Mouse (Mus musculus) liver, embryonic 14.5 days (tissue): ENCODE results near the gene Hist3h2ba. TPM values are rescaled to one million over a fixed set of nuclear protein-coding genes. Genes with fewer than 3 reads are reported as not detected.
A peak's percentile ranks its signal among the peaks of the same experiment; 100 is the strongest.

Source experiments
- ATAC-seq: fragments of 200-750 bp; cut with Nextera tagmentation; 2 replicates; pipeline ENCODE4 v1.8.0; 2017; ENCODE audit warnings: moderate number of reproducible peaks, mild to moderate bottlenecking, moderate library complexity; ENCODE audit not compliant: insufficient read depth
- DNase-seq, 3 experiments: peaks; one replicate each; pipeline ENCODE4 v3.0.0-alpha.2; 2012 to 2013; ENCODE audit warnings: low read depth in 3 of 3, low spot score in 3 of 3
- H3K27ac ChIP-seq: fragments of 300-500 bp; sonication (generic); 2 replicates; pipeline ENCODE4 v1.5.1; 2014; ENCODE audit warnings: moderate library complexity, mild to moderate bottlenecking, control low read depth, inconsistent platforms
- H3K27me3 ChIP-seq: fragments of 300-500 bp; sonication (generic); 2 replicates; pipeline ENCODE4 v1.6.1; 2014; ENCODE audit warnings: mild to moderate bottlenecking, low read length, moderate library complexity; ENCODE audit not compliant: control insufficient read depth, insufficient read depth
- H3K36me3 ChIP-seq: fragments of 300-500 bp; sonication (generic); replicated peaks from 2 replicates; pipeline ENCODE4 v1.6.1; 2014; ENCODE audit warnings: low read depth; ENCODE audit not compliant: control insufficient read depth, insufficient read depth
- H3K4me1 ChIP-seq, 2 experiments: fragments of 200-500 bp in 1 of 2; fragments of 300-500 bp in 1 of 2; sonication (generic) in 1 of 2; replicated peaks; 2 replicates each; pipeline ENCODE4 v1.6.1; 2012 to 2014; ENCODE audit warnings: antibody characterized with exemption in 1 of 2, inconsistent platforms in 1 of 2, low read length in 1 of 2; ENCODE audit not compliant: control insufficient read depth in 2 of 2, insufficient read depth in 2 of 2
- H3K4me2 ChIP-seq: fragments of 300-500 bp; sonication (generic); 2 replicates; pipeline ENCODE4 v1.6.1; 2014; ENCODE audit warnings: low read depth, mild to moderate bottlenecking, control low read depth, moderate library complexity
- H3K4me3 ChIP-seq, 2 experiments: fragments of 200-500 bp in 1 of 2; fragments of 300-500 bp in 1 of 2; sonication (generic) in 1 of 2; 2 replicates each; pipeline ENCODE4 v1.5.1; 2012 to 2014; ENCODE audit warnings: low read depth in 2 of 2, low read length in 2 of 2, mild to moderate bottlenecking in 2 of 2, control low read depth in 1 of 2, inconsistent platforms in 1 of 2, moderate library complexity in 1 of 2; ENCODE audit not compliant: insufficient read depth in 1 of 2
- H3K9ac ChIP-seq: fragments of 300-500 bp; sonication (generic); replicated peaks from 2 replicates; pipeline ENCODE4 v1.6.1; 2014; ENCODE audit warnings: mild to moderate bottlenecking, control low read depth, moderate library complexity
- H3K9me3 ChIP-seq: fragments of 300-500 bp; sonication (generic); 2 replicates; pipeline ENCODE4 v1.6.1; 2016; ENCODE audit warnings: low read length, mixed read lengths; ENCODE audit not compliant: control insufficient read depth
- CTCF ChIP-seq: IDR thresholded peaks from 2 replicates; pipeline ENCODE4 v1.5.1; 2016; ENCODE audit warnings: antibody characterized with exemption, low read depth, control low read depth
- EP300 ChIP-seq: IDR thresholded peaks from 2 replicates; pipeline ENCODE4 v1.6.1; 2016; ENCODE audit warnings: antibody characterized with exemption, low read depth
- WGBS: fragments of 180-500 bp; shearing (Covaris S2); extraction: QIAGEN DNeasy Blood & Tissue Kit; methylation state at CpG from one replicate; pipeline ENCODE4 v1.1.7; 2014; ENCODE audit not compliant: insufficient replicate concordance; 5-methylcytosine and 5-hydroxymethylcytosine counted together
- polyA plus RNA-seq, 2 experiments: library from polyadenylated mRNA; depleted of rRNA in 1 of 2; stranded (reverse) in 1 of 2; unstranded in 1 of 2; fragments of >200 nt; fragmentation: Nextera tagmentation in 1 of 2; extraction: Ambion mirVana in 1 of 2; gene quantifications; 2 replicates each; pipeline versions ENCODE4 v1.2.1 to v1.2.3; 2012 to 2014

Gene Hist3h2ba
- polyA plus RNA-seq, 2 experiments, result 6.0 to 15.7 TPM

- Histone ChIP-seq H3K4me2 (peak overlapping the region; percentile 78), H3K9me3 (no peaks in the 10 kb centered on the region), H3K9ac (peak overlapping the region; percentile 93), H3K27ac (peak overlapping the region; percentile 77), H3K36me3 (peaks cover 2% of the 10 kb centered on the region; the same call in 1 of the 2 replicates), H3K4me1 (peaks cover 7 to 17% of the 10 kb centered on the region in 2 experiments), H3K4me3 (peak overlapping the region; percentile 65 to 96), H3K27me3 (no peaks in the 10 kb centered on the region)
- TF ChIP-seq CTCF (no peak), EP300 (no peak)
- DNase-seq (no peak), ATAC-seq (peak; percentile 55)
- WGBS, result under 1% methylated on average over 29 of the region's 29 CpGs
These were observed 28.4 kb downstream of the Hist3h2ba start for GRCm38 (mm10) chr11:58977150-58977549.

- Histone ChIP-seq H3K9ac (peak overlapping the region; percentile 93), H3K4me3 (peak overlapping the region; percentile 65 to 96), H3K27me3 (no peaks in the 10 kb centered on the region), H3K4me2 (peak overlapping the region; percentile 78), H3K27ac (peak overlapping the region; percentile 77), H3K36me3 (peaks cover 7% of the 10 kb centered on the region), H3K9me3 (no peaks in the 10 kb centered on the region), H3K4me1 (peaks cover 7 to 17% of the 10 kb centered on the region in 2 experiments)
- no peak for TF ChIP-seq EP300
- TF ChIP-seq CTCF, result no peak
- under 1% methylated on average over 21 of the region's 21 CpGs for WGBS
- ATAC-seq (peak; percentile 36; the same call in 1 of the 2 replicates), DNase-seq (no peak)
These were observed 28.9 kb downstream of the Hist3h2ba start for GRCm38 (mm10) chr11:58977607-58978026.

DNA sequence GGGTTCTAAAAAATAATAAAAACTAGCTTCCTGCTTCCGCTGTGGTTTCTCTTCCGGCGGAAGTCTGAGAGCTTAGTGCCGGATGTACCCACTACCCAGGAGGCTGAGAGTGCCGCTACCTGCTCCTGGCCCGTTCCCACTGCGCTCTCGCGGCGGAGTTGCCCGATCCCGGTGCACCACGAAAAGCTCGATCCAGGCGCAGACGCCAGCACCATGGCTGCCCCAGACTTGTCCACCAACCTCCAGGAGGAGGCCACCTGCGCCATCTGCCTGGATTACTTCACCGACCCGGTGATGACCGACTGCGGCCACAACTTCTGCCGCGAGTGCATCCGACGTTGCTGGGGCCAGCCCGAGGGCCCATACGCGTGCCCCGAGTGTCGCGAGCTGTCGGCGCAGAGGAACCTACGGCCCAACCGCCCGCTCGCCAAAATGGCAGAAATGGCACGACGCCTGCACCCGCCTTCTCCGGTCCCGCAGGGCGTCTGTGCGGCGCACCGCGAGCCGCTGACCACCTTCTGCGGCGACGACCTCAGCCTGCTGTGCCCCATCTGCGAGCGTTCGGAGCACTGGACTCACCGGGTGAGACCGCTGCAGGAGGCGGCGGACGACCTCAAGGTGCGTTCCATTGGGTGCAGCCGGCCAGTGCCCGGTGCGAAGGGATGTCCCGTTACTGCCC is 29.4 kb downstream of the Hist3h2ba start, which contains the start of gene Trim11:
Trim11 (plus strand) TSS at position 67 of the 679 bp plus-strand sequence.
- ATAC-seq (peak; percentile 67), DNase-seq (peak in 1 of 3 experiments; percentile 42)
- peaks cover 7 to 17% of the 10 kb centered on the region in 2 experiments for H3K4me1 ChIP-seq
- peaks cover 11% of the 10 kb centered on the region for H3K36me3 ChIP-seq
- under 1% methylated on average over 64 of the region's 64 CpGs for WGBS
- peak within 1 kb of the TSS; percentile 77 for H3K27ac ChIP-seq
- no peaks in the 10 kb centered on the region for H3K9me3 ChIP-seq
- peak within 1 kb of the TSS; percentile 78 for H3K4me2 ChIP-seq
- H3K4me3 ChIP-seq, result peak within 1 kb of the TSS; percentile 65 to 96
- peak within 1 kb of the TSS; percentile 93 for H3K9ac ChIP-seq
- H3K27me3 ChIP-seq, result no peaks in the 10 kb centered on the region
- TF ChIP-seq EP300 (no peak), CTCF (no peak)

- ATAC-seq, result peak; percentile 11; the same call in 1 of the 2 replicates
- H3K9me3 ChIP-seq, result no peaks in the 10 kb centered on the region
- peak overlapping the region; percentile 45 for H3K27ac ChIP-seq
- H3K36me3 ChIP-seq, result peaks cover 12% of the 10 kb centered on the region
- H3K4me2 ChIP-seq, result peak overlapping the region; percentile 78
- under 1% methylated on average over 5 of the region's 5 CpGs for WGBS
- peak overlapping the region; percentile 93 for H3K9ac ChIP-seq
- peak overlapping the region; percentile 65 to 96 for H3K4me3 ChIP-seq
- H3K4me1 ChIP-seq, result peaks cover 7 to 17% of the 10 kb centered on the region in 2 experiments
- no peaks in the 10 kb centered on the region for H3K27me3 ChIP-seq
- TF ChIP-seq EP300, result no peak
- no peak for TF ChIP-seq CTCF
- DNase-seq, result no peak
These were observed 29.9 kb downstream of the Hist3h2ba start for GRCm38 (mm10) chr11:58978706-58979030.

DNA sequence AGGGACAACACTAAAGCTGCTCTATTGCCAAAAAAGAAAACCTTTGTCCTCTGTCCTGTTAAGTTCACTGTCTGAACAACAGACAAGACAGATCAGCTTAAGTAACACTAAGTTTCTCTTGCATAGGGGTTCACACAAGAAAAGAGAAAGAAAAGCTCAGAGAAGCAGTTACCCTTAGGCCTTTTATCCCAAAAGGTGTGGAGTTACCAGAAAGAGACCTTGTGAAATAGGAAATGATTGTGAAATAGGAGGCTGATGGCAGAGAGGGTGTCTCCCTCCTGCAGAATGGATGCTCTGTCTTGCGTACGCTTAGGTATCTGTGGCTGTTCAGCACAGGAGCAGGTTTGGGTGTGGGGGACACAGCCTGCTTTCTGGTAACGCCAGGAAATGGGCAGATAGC is 30.5 kb downstream of the Hist3h2ba start:
- peak overlapping the region; percentile 65 to 96 for H3K4me3 ChIP-seq
- no peaks in the 10 kb centered on the region for H3K9me3 ChIP-seq
- peaks cover 17% of the 10 kb centered on the region for H3K36me3 ChIP-seq
- no peak for TF ChIP-seq EP300
- no peak for TF ChIP-seq CTCF
- peak overlapping the region; percentile 45 for H3K27ac ChIP-seq
- WGBS, result 45% methylated on average over 3 of the region's 3 CpGs
- no peaks in the 10 kb centered on the region for H3K27me3 ChIP-seq
- peak overlapping the region; percentile 93 for H3K9ac ChIP-seq
- H3K4me2 ChIP-seq, result peak overlapping the region; percentile 78
- peaks cover 7 to 17% of the 10 kb centered on the region in 2 experiments for H3K4me1 ChIP-seq
- no peak for DNase-seq
- no peak for ATAC-seq
